Mouse (Mus musculus) right cerebral cortex, postnatal 36 days (tissue): ENCODE results near the gene Atp1a4.

Source experiments
- DNase-seq, 2 experiments: peaks; one replicate each; pipeline ENCODE4 v3.0.0; 2022; ENCODE audit warnings: low spot score in 2 of 2, mixed read lengths in 1 of 2

The Atp1a4 gene

GRCm38 (mm10) chr1:172219451-172220406 is 38.5 kb downstream of the Atp1a4 start, which contains the start of gene Casq1:
Gene Casq1 (minus strand): TSS chr1:172219868.
- DNase-seq: no peak

- no peak for DNase-seq
Observed at GRCm38 (mm10) chr1:172218164-172218910, 39.9 kb downstream of the Atp1a4 start.

GRCm38 (mm10) chr1:172217148-172217547 is 41.1 kb downstream of the Atp1a4 start:
- DNase-seq: peak; percentile 80 to 82

GRCm38 (mm10) chr1:172214748-172215147 is 43.5 kb downstream of the Atp1a4 start:
- DNase-seq: no peak

GRCm38 (mm10) chr1:172213771-172214170 is 44.4 kb downstream of the Atp1a4 start:
- no peak for DNase-seq

- DNase-seq: no peak
Observed at GRCm38 (mm10) chr1:172212776-172213175, 45.4 kb downstream of the Atp1a4 start.

GRCm38 (mm10) chr1:172207111-172207584 is 51.1 kb downstream of the Atp1a4 start:
- no peak for DNase-seq

GRCm38 (mm10) chr1:172206141-172206917 is 51.9 kb downstream of the Atp1a4 start, which contains the start of gene Pea15a:
Gene Pea15a (minus strand): TSS chr1:172206804.
- DNase-seq: peak; percentile 74

- no peak for DNase-seq
Observed at GRCm38 (mm10) chr1:172205741-172206087, 52.5 kb downstream of the Atp1a4 start.

- DNase-seq: no peak
Observed at GRCm38 (mm10) chr1:172204814-172205740, 53.1 kb downstream of the Atp1a4 start.

GRCm38 (mm10) chr1:172204033-172204813 is 54.0 kb downstream of the Atp1a4 start:
- DNase-seq: no peak

GRCm38 (mm10) chr1:172203566-172203965 is 54.6 kb downstream of the Atp1a4 start:
- DNase-seq: no peak

GRCm38 (mm10) chr1:172202894-172203522 is 55.2 kb downstream of the Atp1a4 start:
- no peak for DNase-seq

- DNase-seq: no peak
Observed at GRCm38 (mm10) chr1:172201967-172202880, 56.0 kb downstream of the Atp1a4 start.

- peak; percentile 66 to 69 for DNase-seq
Observed at GRCm38 (mm10) chr1:172200871-172201447, 57.3 kb downstream of the Atp1a4 start.

- no peak for DNase-seq
Observed at GRCm38 (mm10) chr1:172200161-172200560, 58.1 kb downstream of the Atp1a4 start.

- no peak for DNase-seq
Observed at GRCm38 (mm10) chr1:172198996-172199395, 59.2 kb downstream of the Atp1a4 start.

- no peak for DNase-seq
Observed at GRCm38 (mm10) chr1:172198316-172198715, 59.9 kb downstream of the Atp1a4 start.
